Mouse (Mus musculus) kidney, adult 9 months (tissue): ENCODE measurements at regions not wholly inside any gene's neighbourhood (a gene's known extent, or its start where the extent isn't known, plus 50 kb on each side); places are given as distances from the start of the nearest gene placed in this dataset.

Source experiments
- DNase-seq: peaks from one replicate; pipeline ENCODE4 v3.0.0; 2022

- no peak for DNase-seq
These were observed 122.4 kb downstream of the Wnt5a start for GRCm38 (mm10) chr14:28626951-28627350.

GRCm38 (mm10) chr14:28635175-28635574 lies 130.6 kb downstream of the Wnt5a start:
- DNase-seq = no peak

GRCm38 (mm10) chr14:28639056-28639455 lies 134.5 kb downstream of the Wnt5a start:
- peak; percentile 16 for DNase-seq

- DNase-seq = no peak
These were observed 141.3 kb downstream of the Wnt5a start for GRCm38 (mm10) chr14:28645807-28646206.

- DNase-seq = no peak
These were observed 144.9 kb downstream of the Wnt5a start for GRCm38 (mm10) chr14:28649411-28649810.

GRCm38 (mm10) chr14:28653059-28653930 lies 148.7 kb downstream of the Wnt5a start:
- DNase-seq = peak; percentile 29

GRCm38 (mm10) chr14:28657216-28657615 lies 152.7 kb downstream of the Wnt5a start:
- no peak for DNase-seq

GRCm38 (mm10) chr14:28660872-28661588 lies 156.5 kb downstream of the Wnt5a start:
- DNase-seq = peak; percentile 21

- DNase-seq = no peak
These were observed 158.8 kb downstream of the Wnt5a start for GRCm38 (mm10) chr14:28663316-28663715.

GRCm38 (mm10) chr14:28664121-28664520 lies 159.6 kb downstream of the Wnt5a start:
- no peak for DNase-seq

GRCm38 (mm10) chr14:28675476-28675875 lies 170.9 kb downstream of the Wnt5a start:
- DNase-seq = peak; percentile 19

- DNase-seq = no peak
These were observed 195.2 kb downstream of the Wnt5a start for GRCm38 (mm10) chr14:28699780-28700179.

- no peak for DNase-seq
These were observed 200.2 kb downstream of the Wnt5a start for GRCm38 (mm10) chr14:28704729-28705128.

- no peak for DNase-seq
These were observed 210.0 kb downstream of the Wnt5a start for GRCm38 (mm10) chr14:28714598-28714997.

- no peak for DNase-seq
These were observed 216.0 kb downstream of the Wnt5a start for GRCm38 (mm10) chr14:28720545-28720944.

- no peak for DNase-seq
These were observed 221.1 kb downstream of the Wnt5a start for GRCm38 (mm10) chr14:28725666-28726065.

GRCm38 (mm10) chr14:28733496-28733895 lies 228.9 kb downstream of the Wnt5a start:
- peak; percentile 52 for DNase-seq

- DNase-seq = no peak
These were observed 230.9 kb downstream of the Wnt5a start for GRCm38 (mm10) chr14:28735446-28735845.

- no peak for DNase-seq
These were observed 235.5 kb downstream of the Wnt5a start for GRCm38 (mm10) chr14:28740076-28740475.

- no peak for DNase-seq
These were observed 236.9 kb downstream of the Wnt5a start for GRCm38 (mm10) chr14:28741418-28741817.

GRCm38 (mm10) chr14:28743673-28744072 lies 239.1 kb downstream of the Wnt5a start:
- no peak for DNase-seq

GRCm38 (mm10) chr14:28750301-28750700 lies 245.8 kb downstream of the Wnt5a start:
- DNase-seq = no peak

- DNase-seq = no peak
These were observed 252.8 kb upstream of the Lrtm1 start for GRCm38 (mm10) chr14:28765201-28765600.

- DNase-seq = no peak
These were observed 244.9 kb upstream of the Lrtm1 start for GRCm38 (mm10) chr14:28773068-28773467.
